Mouse (Mus musculus) common myeloid progenitor, adult 5-6 weeks (primary cell): ENCODE data around the gene Btla. TPM values are rescaled to one million over a fixed set of nuclear protein-coding genes. Genes with fewer than 3 reads are reported as not detected.

Experiments used
- ATAC-seq: replicated peaks from 2 replicates; pipeline ENCODE4 v1.8.0; 2016; ENCODE audit warnings: low read depth, mild to moderate bottlenecking, moderate TSS enrichment, inconsistent platforms; ENCODE audit not compliant: poor library complexity, severe bottlenecking
- total RNA-seq: library from RNA; stranded (forward); fragments of 200-1000, 187-1606 nt; gene quantifications from 2 replicates; pipeline ENCODE4 v1.2.3, GENCODE M21; 2017

The Btla gene
- total RNA-seq = 2.1 and 5.8 TPM in 2 replicates

DNA sequence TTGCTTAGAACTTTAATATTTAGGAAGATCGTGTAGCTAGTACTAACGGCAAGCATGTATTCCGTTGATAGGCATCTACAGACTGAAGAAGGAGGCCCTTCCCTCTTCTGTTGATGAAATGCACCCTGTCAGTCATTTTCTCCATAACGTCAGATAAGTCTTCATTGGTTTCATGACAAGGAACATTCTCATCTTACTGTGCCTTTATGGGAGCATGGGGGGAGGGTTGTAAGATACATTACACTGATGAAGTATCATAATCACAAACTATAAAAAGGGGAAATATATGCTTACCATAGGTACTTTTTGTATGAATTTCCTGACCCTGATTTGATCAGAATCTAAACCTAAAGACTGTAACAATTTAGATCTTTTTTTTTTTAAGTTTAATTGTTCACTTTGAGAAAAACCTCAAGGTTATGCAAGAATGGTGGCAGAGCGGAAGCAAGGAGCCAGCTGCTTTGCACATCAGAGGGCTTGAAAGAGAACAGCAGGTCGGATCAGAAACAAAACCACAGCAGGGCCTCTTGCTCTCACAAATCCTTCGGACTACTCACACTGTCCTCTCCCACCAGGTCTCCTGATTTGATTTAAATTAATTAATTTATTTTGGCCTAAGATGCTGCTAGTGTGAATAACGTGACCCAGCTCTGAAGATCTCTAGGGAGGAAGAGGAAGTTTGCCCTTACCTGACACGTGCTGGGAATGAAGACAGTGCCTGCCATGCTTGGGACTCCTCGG lies at the start of gene Btla:
Gene Btla, plus strand, starts transcription at position 668 of the 741 bp plus-strand sequence.
- ATAC-seq = peak; percentile 77

DNA sequence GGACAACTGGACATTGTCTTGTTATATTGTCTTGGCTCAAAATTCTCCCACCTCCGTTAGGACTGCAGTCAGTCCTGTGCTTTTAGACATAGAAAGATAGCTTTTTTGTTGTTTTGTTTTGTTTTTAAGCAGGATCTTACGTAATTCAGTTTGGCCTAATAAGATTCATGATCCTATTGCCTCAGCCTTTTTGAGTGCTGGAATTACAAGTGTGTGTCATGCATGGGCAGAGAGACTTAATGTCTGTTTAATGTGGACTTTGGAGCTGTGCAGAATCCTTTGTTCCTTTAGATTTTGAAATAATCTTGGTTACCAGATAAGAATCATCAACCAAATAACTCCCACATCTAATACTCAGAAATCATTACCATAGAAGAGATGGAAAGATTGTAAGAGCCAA lies 45.6 kb upstream of the Btla start:
- ATAC-seq = no peak

DNA sequence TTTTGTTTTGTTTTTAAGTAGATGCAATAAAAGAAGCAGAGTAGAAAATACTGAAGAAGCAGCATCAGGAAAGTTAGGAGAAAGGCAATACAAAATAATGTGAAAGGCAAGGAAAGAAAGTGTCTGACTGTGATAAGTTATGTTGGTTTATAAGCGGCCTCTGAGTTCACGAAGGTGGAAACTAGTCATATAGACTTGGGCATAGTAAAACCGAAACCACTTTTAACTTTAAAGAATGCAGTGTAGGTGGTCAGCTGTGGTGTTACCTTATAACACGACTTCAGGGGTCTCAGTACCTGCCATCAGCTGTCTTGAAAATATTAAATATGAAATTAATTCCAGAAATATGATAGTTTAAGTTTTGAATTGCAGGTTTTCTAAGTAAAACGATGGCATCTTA lies 42.3 kb upstream of the Btla start:
- ATAC-seq = no peak

DNA sequence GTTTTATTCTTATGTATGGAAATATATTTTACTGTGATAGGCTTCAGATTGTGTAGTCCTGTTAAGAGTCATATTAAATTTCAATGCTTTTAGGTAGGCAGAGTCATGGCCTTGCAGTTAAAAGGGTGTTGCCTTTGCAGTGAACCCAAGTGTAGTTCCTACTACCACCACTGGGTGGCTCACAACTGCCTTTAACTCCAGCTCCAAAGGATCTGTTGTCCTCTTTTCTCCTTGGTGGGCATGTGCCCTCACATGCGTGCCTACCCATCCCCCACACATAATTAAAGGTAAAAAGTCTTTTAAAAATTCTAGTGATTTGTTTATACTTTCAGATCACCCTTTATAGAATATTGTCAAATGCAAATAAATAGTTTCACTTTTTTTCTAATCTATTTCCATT lies 31.5 kb upstream of the Btla start:
- ATAC-seq = peak; percentile 94

DNA sequence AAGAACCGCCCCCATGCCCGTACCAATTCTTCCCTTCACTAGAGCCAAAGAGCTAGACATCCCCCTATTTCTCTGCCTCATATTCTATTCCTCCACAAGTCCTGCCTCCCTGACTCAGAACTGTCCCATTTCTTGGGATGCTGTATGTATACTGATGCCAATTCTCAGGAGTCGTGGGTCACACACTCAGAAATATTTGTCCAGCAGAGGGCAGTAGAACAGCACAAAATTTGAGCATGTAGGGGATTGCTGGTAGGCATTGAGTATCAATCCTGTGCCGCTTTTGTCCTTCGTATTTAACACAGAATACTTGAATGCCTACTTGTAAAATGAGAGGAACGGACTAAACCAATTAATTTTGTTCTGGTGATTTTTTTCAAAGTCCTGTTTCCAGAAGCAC lies 27.3 kb upstream of the Btla start:
- ATAC-seq = peak; percentile 84

DNA sequence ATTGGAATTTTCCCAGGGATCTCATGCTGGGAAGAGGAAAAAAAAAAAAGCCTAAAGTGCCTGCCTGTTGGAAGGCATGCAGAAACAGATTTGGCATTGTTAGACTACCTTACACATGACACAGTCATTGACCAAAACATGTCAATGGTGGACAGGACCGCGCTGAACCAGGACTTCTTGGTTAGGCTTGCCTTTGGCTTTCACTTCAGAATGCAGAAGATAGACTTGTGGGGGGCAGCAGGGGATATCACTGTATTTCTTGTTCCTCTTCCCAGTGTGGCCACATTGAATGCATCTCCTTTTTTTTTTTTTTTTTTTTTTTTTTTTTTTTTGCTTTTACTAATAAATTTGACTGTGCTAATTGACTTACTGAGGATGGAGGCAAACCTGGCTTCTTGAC lies 22.7 kb upstream of the Btla start:
- peak; percentile 65 for ATAC-seq

DNA sequence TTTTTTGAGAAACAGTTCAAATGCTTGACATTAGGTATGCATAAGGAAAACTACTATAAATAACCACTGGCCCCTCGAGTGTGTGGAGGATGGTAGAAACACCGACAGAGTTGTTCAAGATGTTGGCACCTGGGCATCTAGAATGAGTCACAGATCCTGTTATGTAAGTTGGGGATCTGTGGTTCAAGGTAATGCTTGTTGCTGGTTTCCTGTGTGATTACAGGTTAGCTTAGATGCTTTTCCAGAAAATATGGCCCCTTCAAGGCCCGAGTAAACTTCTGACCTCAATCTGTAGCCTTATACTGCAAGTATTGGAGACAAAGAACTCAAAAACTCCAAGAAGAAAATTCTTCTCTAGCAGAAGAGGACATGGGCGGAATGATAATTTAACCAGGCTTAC lies 19.7 kb upstream of the Btla start:
- no peak for ATAC-seq

DNA sequence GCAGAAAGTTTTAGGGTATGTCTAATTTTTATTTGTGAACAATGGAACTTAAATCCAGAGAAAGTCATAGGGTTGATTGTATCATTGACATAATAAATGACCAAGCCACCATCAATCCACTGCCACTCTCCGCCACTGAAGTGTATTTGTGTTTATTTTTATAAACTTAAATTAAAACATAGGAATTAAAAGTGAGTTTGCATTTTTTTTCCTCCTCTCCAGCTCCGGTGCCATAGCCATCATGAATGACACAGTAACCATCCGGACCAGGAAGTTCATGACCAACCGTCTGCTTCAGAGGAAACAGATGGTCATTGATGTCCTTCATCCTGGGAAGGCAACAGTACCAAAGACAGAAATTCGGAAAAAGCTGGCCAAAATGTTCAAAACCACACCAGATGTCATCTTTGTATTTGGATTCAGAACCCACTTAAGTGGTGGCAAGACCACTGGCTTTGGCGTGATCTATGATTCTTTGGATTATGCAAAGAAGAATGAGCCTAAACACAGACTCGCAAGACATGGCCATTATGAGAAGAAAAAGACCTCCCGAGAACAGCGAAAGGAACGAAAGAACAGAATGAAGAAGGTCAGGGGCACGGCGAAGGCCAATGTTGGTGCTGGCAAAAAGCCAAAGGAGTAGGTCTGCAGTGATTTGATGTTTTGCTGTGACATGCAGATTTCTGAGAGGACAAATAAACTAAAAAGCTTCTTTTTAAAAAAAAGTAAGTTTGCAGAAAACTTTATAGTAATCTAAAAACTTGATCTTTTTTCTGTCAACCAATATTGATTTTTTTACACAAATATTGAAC lies 19.1 kb upstream of the Btla start:
- no peak for ATAC-seq

DNA sequence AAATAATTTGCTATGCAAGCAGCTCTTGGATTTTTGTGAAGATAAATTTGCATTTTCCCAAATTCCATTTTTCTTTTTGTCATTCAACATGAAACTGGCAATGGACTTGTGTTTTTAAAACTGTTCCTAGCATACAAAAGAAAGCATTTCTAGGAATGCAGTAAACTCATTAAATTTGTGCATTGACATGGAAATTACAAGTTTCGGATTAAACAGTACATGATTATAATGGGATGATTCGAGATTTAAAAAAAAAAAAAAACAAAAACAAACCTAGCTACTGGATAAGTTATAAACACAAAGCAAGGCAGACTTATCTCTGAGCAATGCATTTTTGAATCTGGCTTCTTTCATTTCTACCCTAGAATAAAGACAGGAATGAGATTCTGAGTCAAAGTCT lies 2.1 kb upstream of the Btla start:
- no peak for ATAC-seq

DNA sequence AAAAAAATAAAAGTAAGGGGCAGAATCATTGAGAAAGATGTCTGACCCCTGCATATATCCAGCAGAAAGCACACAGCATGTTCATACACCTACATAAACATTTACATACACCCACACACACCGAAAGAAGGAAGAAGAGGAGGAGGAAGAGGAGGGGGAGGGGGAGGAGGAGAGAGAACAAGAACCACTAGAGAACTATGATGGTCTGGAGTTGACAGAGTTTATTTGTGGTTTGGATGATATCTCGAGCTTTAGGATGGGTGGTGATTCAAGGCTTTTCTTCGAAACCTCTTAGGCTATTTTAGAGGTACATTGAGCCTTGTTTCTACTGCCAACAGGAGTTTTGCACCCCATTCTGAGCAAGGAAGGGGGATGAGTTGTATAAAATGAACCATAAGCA lies 1.3 kb upstream of the Btla start:
- 0 out of 2 replicates have a peak, but pooled peaks have one; percentile 23 for ATAC-seq

DNA sequence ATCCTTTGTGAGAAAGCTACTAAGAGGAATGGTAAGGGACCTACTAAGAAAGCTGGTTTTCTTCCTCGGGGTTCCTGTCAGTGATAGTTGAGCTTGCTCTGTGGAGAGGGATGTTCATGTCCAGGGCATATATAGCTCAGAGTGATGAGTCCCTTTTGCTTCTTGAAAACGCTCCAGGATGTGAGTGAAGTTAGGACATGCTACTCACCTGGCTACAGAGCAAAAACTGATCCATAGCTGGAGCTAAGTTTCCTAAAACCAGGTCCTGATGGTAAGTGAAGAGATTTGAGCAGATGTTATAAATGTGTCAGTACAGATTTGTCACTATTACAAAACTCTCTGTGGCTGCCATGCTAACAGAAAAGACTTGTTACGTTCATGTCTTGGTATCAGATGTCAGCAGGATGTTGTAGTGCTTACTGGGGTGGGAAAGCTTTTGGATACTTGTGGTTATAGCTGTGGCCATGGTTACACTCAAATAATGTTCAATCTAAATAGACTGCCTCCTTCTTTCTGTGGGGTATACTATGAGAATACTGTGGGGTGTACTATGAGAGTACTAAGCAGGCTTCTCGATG lies 405 bp downstream of the Btla start:
- ATAC-seq = peak; percentile 27

DNA sequence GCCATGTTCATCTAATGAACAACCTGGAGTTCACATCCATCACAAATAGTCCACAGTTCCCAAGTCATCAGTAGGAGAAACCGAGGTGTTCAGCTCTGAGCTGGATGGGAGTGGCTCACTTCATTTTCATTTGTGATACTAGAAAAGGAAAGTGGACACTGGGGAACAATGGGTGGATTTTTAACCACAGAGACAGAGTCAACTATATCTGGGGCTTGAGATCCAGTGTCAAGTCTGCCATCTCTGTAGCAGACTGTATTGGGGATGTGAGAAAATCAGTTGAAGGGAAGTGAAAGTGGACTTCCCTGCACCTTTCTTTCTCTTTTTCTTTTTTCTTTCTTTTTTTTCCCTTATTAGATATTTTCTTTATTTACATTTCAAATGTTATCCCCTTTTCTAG lies 2.9 kb downstream of the Btla start:
- peak; percentile 36 for ATAC-seq

DNA sequence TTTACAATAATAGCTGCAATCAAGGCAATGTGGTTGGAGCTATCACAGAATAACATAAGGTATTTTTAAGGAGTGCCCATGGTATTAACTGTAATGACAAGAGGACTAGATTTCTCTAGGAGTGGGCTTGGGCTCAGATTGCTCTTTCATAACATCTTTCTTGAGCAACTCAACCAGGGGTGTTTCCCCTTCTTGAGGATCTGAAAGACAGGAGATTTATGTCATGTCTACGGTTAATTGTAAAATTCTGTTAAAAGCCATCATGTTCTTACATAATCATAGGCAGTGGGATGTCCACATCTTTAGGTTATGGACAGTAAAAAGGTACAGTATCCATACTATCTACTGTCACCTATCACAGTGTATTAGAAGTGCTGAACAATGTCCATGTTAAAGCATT lies 7.2 kb downstream of the Btla start:
- peak; percentile 63 for ATAC-seq

DNA sequence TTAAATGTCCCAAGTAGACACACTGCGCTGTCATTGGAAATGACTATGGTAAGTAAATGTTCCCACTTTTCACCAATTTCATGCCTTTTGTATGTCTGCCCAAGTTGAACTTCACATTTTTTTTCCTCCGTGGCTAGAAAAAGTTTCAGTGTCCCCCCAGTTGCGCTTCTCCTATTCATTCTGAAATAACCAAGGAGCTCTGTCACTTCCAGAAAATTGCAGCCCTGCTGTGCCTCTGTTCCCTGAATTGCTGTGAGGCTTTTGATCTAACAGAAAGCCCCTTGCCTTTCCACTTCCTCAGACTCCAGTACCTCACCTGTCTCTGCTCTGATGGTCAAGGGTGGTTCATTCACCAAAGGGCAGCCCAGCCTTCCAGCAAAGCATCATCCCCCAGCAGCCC lies 8.9 kb downstream of the Btla start:
- peak; percentile 29; the same call in 1 of the 2 replicates for ATAC-seq

DNA sequence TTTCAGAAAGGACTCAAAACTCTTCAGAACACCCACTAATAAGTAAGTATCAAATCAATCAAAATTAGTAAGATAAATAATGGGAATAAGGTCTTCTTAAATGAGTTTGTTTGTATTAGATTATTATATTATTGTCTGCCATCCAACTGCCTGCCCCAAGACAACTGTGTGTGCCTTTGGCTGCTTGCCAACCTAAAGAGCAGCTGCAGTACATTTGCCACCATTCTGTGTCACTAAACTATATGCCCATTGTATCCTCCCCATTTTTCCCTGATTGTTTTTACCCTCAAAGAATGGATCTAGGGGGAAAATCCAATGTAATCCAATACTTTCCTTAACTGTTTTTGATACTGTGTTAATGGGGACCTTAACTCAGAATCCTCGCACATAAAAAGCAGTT lies 18.6 kb downstream of the Btla start:
- no peak for ATAC-seq

DNA sequence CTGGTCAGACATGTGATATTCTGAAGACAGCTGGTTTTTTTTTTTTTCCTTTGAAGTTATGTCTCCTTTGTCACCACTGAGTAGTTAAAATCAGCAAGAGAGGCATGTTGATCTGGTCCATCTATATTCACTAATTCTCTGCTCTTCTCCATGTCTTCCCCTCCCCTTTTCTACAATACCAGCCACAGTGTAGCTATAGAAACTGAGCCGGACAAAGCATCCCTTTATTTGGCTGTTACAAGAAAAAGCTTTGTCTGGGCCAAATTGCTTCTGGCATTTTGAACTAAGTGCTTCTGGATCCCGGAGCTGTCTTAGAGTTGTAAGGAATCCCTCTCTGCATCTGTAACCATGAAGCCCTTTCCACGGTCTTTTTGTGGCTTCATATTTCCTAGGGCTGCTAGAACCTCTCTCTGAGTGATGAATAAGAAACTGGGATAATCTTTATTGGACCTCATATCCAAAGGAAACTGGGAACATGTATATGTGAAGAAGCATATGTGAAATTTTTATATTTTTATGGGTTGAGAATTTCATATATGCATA lies 20.9 kb downstream of the Btla start:
- no peak for ATAC-seq

DNA sequence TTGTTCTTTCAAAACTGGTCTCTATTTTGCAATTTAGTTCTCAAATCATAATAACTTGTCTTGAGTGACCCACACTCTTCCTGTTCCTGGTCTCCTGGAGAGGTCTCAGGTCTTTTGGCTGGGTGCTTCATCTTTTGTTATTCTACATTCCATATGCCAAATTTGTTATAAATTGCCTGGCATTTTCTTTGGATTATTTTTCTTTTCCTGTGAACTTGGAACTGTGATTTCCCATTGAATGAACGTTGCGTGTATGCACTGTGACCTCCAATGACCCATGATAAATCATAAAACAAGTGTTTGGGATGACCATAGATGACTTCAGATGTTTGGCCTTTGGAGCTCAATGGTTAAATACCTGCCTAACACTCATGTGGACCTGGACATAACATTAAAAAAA lies 25.6 kb downstream of the Btla start:
- ATAC-seq = no peak

DNA sequence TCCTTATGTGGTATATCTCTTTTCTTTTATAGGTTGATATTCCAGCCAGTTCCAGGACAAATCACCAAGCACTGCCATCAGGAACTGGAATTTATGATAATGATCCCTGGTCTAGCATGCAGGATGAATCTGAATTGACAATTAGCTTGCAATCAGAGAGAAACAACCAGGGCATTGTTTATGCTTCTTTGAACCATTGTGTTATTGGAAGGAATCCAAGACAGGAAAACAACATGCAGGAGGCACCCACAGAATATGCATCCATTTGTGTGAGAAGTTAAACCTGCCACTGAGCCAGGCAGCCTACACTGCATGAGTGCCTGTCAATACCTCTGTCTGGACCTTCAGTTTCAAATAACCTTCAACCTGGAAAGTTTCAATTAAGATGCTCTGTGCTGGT lies 26.2 kb downstream of the Btla start:
- no peak for ATAC-seq

DNA sequence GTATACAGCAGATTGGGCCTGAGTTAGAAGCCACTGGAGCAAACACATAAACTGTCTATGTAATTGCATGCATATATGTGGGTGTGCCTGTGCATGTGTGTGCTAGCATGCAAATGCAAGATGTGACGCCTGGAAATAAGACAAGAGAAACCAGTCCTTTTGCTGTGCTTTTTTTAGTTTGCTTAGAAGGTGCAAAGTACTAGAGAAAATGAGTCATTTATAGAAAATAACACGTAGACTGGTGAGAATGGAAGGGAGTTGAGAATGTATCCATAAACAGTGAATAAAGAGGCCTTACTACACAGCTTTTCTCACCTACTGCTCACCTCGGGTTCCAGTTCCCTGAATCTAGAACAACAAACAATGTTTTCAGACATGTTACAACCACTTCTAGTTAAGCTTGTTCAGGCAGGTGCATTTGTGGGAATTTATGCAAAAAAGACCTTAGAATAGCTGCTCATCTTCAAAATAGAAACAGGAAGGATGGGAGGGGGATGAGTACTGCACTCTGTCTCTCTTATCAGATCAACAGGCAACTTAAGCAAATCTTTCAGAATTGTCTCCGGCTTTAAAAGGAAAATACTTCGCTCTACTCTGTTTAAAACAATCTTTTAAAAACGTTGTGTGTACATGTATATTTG lies 27.8 kb downstream of the Btla start:
- ATAC-seq = no peak

DNA sequence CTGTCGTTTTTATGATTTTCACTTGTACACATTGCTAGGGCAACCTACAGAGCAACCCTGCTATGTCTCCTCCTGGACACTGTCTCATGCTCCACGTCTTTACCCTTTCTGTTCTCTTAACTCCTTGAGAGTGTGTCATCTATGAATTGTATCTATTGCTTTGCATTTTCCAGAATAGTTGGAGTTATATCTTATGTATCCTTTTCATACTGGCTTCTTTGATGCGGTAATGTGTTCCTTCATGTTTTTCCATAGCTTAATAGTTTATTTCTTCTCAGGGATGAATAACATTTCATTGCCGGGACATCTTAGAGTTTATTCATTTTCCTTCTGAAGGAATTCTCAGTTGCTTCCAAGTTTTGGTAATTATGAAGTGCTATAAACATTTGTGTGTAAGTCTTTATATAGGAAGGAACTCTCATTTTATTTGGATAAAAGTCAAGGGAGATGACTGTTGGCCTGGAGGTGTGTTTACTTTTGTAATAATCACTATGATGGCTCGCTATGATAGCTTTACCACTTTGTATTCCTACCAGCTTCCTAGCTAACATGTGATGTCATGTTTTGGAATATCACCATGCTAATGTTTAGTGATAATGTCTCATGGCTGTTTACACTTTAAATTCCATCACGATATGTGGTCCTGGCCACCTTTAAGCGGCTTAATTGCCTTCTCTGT lies 31.2 kb downstream of the Btla start:
- no peak for ATAC-seq
